Mouse (Mus musculus): ENCODE measurements around the gene Olfr1501.
"Not testable (repeated sequence)": the region's sequence is repeated elsewhere in the genome, so short reads cannot be mapped to it uniquely, and the experiment has no call there.

Olfr1501 gene

DNA sequence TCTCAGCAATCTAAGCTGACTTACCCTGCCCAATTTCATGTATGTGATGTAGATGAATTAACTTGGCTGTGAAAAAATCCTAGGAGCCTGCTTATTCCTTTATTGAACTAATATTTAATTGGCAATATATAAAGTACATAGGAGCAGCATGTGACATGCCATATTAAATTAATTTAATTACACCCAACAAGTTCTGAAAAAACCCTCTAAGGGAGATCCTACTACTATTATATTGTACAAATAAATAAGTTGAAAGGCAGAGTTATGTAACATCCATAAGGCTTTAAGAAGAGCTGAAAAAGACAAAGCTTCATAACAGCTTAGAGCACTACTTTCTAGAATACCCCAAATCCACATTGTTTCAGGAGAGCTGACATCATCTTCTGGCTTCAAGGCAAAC lies at the start of gene Olfr1501:
Gene Olfr1501, minus strand, starts transcription at position 101 of the 400 bp plus-strand sequence.
- not testable (repeated sequence) for DNase-seq

DNA sequence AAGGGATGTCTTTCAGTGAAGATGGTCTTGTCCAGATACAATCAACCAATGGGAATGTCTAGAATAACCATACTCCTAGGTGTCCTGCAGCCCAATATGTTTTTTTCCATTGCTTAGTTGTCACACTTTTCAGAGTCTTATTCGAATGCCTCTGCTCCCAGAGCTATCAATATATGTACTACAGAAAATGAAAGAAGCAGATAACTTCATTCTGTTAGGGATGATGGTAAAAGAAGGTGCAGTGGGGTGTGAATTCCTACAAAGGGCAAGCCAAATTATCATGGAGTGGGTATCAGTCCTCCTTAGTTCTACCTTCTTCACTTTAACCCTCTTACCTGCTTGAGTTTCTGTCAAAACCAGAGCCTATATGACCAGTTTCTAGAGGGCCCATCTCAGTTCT lies 47.3 kb upstream of the Olfr1501 start, which contains the start of gene Olfr1504:
Gene Olfr1504, minus strand, starts transcription at position 101 of the 400 bp plus-strand sequence.
- DNase-seq: no peak

DNA sequence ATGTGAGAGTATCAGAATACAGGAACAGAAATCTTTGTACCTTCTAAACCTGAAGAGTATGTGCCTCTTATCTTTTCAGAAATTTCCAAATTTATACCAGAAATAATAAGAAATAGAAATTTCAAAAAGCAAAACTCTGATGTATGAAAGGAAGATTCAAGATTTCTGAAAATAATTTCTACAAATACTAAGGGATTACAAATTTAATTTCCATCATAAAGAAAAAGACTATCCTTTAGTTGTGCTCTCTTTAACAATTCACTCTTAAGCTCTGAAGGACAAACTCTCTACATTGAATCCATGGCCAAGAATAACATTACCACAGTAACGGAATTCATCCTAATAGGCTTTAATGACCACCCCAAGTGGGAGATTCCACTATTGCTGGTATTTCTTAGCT lies 11.0 kb upstream of the Olfr1501 start, which contains the start of gene Olfr1502:
Gene Olfr1502, plus strand, starts transcription at position 301 of the 400 bp plus-strand sequence.
- DNase-seq: no peak

DNA sequence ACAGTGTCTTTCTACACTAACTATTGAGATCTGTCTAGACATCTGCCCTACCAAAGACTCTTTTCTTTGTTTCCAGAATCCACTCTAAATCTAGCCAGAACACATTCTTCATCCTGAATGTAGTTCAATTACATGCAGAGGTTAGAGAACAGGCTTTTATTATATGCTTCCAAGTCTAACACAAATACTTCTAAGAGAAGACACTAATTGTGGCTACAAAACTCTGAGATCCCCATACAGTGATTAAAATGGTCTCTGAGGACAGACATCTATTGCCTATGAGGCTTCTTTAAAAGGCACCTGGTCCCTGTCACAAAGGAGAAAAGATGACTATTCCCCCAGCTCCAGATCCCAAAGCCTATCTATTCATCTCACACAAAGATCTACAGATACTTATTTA lies 20.1 kb downstream of the Olfr1501 start, which contains the start of gene Olfr1500:
Gene Olfr1500, minus strand, starts transcription at position 101 of the 400 bp plus-strand sequence.
- no peak for DNase-seq

DNA sequence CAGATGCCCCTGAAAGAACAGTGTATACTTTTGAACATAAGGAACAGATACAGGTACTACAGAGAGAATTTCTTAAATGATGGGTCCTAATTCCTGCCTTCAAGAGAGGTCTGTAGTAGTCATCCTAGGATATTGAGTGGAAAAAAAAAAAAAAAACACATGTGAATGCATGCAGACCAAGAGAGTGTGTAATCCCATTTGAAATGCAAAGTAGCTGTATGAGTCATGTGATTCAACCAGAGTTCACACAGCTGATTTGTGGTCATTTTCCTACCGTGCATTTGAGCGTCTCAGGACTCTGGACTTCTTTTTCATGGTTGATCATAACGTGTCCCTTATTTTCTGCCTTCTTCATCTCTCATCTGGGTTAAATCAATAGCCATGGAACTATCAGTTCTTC lies 22.0 kb downstream of the Olfr1501 start:
- no peak for DNase-seq

DNA sequence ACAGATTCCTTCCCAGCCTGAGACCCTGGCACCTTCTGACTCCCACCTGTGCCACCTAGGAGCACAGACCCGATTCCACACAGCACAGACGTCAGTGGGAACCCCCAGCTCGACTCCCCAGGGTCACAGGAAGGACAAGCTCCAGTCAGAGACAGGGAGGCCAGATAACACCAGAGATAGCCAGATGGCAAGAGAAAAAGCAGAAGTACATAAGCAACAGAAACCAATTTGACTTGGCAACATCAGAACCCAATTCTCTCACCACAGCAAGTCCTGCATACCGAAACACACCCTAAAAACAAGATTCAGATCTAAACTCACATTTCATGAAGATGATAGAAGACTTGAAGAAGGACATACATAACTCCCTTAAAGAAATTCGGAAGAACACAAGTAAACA lies 29.6 kb downstream of the Olfr1501 start:
- DNase-seq: no peak

DNA sequence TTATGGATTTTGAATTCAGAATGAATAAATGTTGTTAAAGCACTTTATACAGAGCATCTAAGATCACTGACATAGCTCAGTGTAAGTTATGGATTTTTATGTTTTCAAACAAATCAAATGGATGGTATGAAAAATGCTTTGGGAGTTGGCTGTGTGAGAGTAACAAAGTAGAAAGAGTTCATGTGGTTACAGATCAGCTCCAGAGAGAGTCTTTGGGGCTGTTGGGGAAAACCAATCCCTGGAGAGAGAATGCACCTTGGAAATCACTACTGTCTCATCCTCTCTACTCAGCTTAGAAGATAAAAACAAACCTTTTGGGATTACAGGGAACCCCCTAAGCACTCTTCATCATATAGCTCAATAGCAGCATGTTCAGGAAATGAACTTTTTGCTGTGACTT lies 31.1 kb downstream of the Olfr1501 start, which contains the start of gene Olfr1499:
Gene Olfr1499, minus strand, starts transcription at position 101 of the 400 bp plus-strand sequence.
- DNase-seq: no peak

DNA sequence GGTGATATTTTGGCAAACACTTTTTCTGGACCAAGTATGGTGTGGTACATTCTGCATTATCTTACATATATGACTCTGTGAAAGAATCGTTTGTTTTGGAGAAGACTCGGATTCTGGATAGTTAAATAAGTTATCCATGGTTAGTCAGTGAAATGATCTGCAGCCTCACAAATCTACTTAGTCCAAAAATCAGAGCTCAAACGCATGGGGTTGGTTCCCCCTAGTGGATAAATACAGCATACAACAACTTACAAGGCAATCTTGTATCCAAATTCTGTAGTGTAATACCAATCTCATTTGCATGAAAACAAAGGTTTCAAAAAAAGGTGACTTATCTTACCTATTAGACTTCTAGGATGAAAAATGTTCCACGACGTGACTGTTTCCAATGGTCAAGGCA lies 31.7 kb downstream of the Olfr1501 start:
- DNase-seq: no peak

DNA sequence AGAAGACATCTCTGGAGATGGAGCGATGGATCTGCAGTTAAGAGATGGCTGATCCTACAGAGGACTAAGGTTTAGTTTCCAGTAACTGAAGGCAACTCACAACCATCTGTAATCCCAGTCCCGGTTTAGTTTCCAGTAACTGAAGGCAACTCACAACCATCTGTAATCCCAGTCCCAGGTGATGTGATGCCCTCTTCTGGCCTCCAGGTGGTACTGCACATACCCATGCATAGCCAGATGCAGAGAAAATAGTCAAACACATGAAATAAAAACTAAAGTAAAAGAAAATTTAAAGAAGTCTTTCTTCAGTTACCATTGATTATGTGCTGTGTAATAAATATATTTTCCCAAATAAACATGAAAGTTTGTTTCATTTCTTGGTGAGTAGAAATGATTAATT lies 37.7 kb downstream of the Olfr1501 start:
- no peak for DNase-seq

DNA sequence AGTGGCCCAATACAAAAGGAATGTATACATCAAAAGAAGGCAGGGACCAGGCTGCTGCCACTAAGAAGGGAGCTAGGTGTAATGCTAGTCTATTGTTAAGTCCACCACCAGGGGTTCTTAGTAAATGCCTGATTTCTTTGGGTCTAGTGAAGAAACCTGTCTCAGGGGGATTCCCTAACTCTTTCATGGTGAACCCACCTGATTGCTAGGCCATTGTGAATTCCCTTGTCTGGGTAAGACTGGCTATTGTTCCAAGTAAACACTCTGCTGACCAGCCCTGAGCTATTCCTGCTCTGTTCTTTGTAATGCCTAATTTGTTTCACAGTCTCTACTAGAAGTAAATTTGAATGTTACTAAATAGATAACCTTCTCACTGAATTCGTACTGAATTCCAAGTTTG lies 45.0 kb downstream of the Olfr1501 start:
- DNase-seq: not testable (repeated sequence)

DNA sequence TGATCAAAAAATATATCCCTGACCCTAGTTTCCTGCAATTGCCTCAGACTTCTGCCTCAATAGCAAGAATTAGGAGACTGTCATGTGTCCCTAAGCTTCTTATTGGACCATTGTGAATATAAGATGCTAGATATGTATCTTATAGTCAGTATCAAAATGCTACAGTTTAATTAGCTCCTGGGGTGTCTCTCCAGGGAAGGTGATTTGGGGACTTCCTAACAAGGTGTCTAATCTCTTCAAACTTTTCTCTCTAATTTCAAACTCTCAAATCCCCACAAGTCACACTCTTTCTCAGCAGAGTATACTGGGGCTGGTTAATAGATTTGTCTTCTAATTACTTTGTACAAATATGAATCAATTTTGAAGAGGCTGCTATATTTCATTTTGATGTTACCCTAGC lies 52.4 kb downstream of the Olfr1501 start, which contains the start of gene Olfr1497:
Gene Olfr1497, minus strand, starts transcription at position 101 of the 400 bp plus-strand sequence.
- no peak for DNase-seq

All from lung, postnatal 14 days (tissue).